Mouse (Mus musculus) heart, adult 10 weeks (tissue): Measurements from ENCODE around the gene Nav2. TPM values are rescaled to one million over a fixed set of nuclear protein-coding genes. Genes with fewer than 3 reads are reported as not detected.

Source experiments
- polyA plus RNA-seq: library from polyadenylated mRNA; stranded (reverse); fragments of 350-450 nt; fragmentation: Illumina TruSeq; extraction: RNeasy Lipid Tissue Mini Kit (QIAGEN cat#74804); gene quantifications from one replicate; pipeline ENCODE4 v1.2.3, GENCODE M21; 2014; ENCODE audit warnings: low read depth, low replicate concordance

Nav2 gene
- 18.3 TPM for polyA plus RNA-seq

DNA sequence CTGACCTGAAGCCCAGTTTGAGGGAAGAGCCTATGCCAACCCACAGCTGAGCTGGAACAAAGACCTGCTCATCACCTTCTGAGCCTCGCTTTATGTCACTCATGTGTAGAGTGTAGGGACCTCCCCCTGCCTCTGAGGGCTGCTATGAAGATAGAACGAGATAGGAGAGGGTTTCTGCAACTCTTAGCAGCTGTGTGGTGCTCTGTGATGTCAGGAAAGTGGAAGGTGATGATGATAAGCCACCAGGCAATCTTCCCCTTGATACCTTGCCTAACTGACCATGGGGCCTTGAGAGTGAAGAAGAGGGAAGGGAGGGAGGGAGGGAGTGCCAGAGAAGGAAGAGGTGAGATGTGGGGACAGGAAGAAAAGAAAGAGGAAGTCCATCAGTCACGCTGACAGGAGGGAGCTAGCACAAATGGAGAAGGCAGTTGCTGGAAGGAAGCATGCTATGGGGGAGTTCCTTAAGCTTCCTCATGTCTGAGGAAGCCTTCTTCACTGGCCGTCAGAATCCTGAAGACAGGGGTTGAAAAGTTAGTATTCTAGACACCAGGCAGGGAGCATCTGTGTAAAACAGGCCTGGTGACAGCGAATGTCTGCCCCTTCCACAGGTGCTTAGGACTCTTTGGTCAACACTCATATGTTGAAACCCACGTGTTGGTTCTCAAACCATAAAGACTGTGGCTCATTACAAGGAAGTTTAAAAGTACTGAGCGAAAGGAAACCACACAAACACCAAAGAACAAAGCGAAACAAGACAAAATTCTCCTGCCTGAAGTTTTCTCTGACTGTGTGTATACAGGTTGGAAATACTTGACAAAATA lies at the start of gene Nav2:
Gene Nav2, plus strand, starts transcription at position 196 of the 821 bp plus-strand sequence.

DNA sequence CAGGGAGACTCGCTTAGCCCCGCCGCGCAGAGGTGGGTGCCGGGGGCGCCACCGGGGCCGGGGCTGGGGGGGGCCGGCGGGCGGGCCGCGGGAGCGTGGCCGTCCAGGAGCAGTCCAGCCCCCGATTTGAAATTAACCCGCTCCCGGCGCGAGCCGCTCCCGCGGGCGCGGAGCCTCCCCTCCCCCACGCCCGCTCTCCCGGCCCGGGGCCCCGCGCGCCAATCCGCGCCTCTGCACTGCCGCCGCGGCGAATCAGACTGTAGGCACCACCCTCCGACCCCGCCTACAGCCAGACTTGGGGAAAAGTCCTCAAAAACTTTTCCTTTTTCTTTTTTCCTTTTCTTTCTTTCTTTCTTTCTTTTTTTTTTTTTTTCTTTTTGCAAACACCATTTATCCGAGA lies 27.0 kb upstream of the Nav2 start, which contains the start of gene E2f8:
Gene E2f8, minus strand, starts transcription at position 111 of the 400 bp plus-strand sequence.

DNA sequence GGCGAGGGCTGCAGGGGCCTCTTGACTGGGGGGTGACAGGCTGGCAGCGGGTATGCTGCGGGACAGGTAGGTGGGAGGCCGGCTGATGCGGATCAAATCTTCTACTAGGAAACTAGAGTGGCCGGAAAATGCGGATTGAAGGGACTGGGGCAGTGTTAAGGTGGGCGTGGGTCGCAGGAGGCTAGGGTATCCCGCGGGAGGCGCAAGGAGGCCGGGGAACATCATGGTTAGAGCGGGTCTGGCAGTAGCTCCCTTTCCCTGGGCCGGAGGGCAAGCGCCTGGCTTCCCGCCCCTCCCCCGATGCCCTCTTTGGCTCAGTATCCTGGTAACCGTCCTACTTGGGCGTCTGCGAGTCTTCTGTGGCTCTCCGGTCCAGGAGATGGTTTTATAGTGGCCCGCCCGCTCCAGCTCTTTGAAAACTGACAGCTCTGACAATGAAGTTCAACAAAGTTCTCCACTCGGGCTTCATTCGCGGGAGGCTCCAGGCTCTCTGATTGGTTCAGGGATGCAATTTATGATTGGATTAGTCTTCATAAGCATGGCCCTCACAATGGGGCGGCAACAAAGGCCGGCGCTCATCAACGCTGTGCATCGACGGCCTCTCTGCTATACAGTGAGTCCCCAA lies 728.1 kb downstream of the Nav2 start, which contains the start of gene Dbx1:
Gene Dbx1, minus strand, starts transcription at position 359 of the 625 bp plus-strand sequence.

Other genes starting within 250 kb of the Nav2 start
- 13.0 TPM for gene Zdhhc13, start 119.7 kb upstream of the Nav2 start, polyA plus RNA-seq
- gene Csrp3, start 60.7 kb upstream of the Nav2 start, polyA plus RNA-seq, result 2,509 TPM
- 0.45 TPM for gene E2f8, start 27.1 kb upstream of the Nav2 start, polyA plus RNA-seq